Mouse (Mus musculus) layer of hippocampus, adult 2 months (tissue): ENCODE measurements around the gene Dbf4. TPM values are rescaled to one million over a fixed set of nuclear protein-coding genes. Genes with fewer than 3 reads are reported as not detected.

Experiments used
- DNase-seq, 2 experiments: peaks; one replicate each; pipeline ENCODE4 v3.0.0; 2022; ENCODE audit warnings: low spot score in 2 of 2
- H3K27ac ChIP-seq: fragments of 200-600 bp; 2 replicates; pipeline ENCODE4 v1.8.1; 2022
- H3K4me3 ChIP-seq: fragments of 200-600 bp; 2 replicates; pipeline ENCODE4 v1.8.1; 2022; ENCODE audit warnings: mild to moderate bottlenecking
- CTCF ChIP-seq: fragments of 200-600 bp; conservative IDR thresholded peaks from 2 replicates; pipeline ENCODE4 v1.8.1; 2022; ENCODE audit warnings: antibody characterized with exemption, mild to moderate bottlenecking, moderate library complexity
- total RNA-seq, 2 experiments: library from RNA; stranded (reverse); gene quantifications; 2 replicates each; pipeline ENCODE4 v1.2.3; 2021

Dbf4 gene
- total RNA-seq, 2 experiments from 2014 or later = 2.0 TPM

DNA sequence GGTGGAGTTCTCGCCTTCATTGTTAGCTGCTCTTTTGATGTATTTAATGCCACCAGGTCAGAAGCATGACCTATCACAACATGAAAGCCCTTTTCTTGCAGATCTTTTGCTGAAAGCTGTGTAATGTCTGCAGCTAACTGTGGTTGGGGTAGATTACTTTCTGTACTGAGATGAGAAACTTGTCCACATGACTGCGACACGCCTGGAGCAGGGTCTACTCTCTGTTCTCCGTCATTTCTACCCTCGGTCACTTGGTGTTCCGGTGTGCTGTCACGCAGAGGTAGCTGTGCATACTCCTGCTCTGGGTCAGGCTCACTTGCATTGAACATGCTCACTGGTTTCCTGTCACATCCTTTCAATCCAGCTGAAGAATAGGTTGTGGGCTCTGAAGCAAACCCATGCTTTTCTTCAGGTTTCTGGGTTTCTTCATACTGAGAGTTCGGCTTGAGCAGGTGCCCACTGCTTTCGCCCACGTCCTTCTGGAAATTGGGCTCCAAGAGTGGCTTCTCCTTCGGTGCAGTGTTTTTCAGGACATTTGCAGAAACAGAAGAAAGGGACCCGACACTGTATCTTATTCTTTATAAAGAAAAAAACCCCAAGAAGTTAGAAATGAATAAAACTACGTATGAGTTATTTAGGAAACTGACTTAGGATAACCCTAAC lies 24.8 kb downstream of the Dbf4 start:
- no peak for DNase-seq
- no peak overlapping the region for H3K4me3 ChIP-seq
- no peak overlapping the region for H3K27ac ChIP-seq
- no peak for TF ChIP-seq CTCF

GRCm38 (mm10) chr5:8393891-8394583 lies 28.5 kb downstream of the Dbf4 start:
- H3K27ac ChIP-seq = no peak overlapping the region
- no peak for TF ChIP-seq CTCF
- DNase-seq = no peak
- no peak overlapping the region for H3K4me3 ChIP-seq

GRCm38 (mm10) chr5:8374297-8374906 lies 48.1 kb downstream of the Dbf4 start:
- H3K27ac ChIP-seq = no peak overlapping the region
- no peak for TF ChIP-seq CTCF
- DNase-seq = no peak
- H3K4me3 ChIP-seq = no peak overlapping the region

DNA sequence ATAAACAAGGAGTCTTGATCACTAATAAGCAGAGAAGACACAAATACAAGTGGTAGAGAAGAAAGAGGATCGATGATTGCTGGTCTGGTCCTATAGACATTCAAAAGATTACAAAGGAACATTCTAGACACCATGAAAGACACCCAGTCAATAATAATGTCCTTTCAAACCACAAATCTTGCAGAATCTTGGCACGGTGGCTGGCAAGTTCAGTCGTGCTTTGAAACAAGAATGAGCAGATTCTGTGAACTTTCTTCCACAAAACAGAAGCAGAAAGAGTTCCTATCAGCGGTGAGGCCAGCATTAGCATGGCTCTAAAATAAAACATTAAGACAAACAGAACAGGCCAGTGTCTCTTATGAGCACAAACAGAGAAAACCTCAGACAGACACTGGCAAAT lies 49.1 kb downstream of the Dbf4 start:
- no peak for DNase-seq
- Histone ChIP-seq H3K4me3 (no peak overlapping the region), H3K27ac (no peak overlapping the region)
- no peak for TF ChIP-seq CTCF

DNA sequence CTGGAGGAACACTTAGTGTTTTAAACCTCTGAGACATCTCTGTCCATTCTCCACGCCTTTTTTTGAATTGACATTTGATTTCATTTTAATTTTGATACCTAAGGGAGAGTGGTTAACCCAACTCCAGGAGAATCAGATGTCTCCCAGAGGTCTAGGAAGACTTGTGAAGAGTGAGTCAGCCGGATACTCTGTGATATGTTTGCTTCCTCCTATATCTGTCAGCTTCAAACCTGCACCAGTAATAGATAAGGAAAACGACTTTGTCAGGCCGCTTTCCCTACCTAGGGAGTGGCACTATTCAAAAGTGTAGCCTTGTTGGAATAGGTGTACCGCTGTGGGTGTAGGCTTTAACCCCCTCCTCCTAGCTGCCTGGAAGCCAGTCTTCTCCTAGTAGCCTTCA lies 53.7 kb downstream of the Dbf4 start:
- TF ChIP-seq CTCF = no peak
- DNase-seq = no peak
- Histone ChIP-seq H3K4me3 (no peak overlapping the region), H3K27ac (no peak overlapping the region)

- Histone ChIP-seq H3K27ac (no peak overlapping the region), H3K4me3 (peak overlapping the region; percentile 82)
- TF ChIP-seq CTCF = no peak
- no peak for DNase-seq
Measured at GRCm38 (mm10) chr5:8368328-8368692, 54.2 kb downstream of the Dbf4 start.

- peak; percentile 97 for DNase-seq
- Histone ChIP-seq H3K4me3 (peak within 1 kb of the TSS; percentile 82), H3K27ac (peak within 1 kb of the TSS; percentile 96)
- TF ChIP-seq CTCF = peak; percentile 64
Measured at GRCm38 (mm10) chr5:8367614-8368327, 54.7 kb downstream of the Dbf4 start, which contains the start of gene Adam22. Adam22 (minus strand) TSS chr5:8368160.

GRCm38 (mm10) chr5:8366771-8367613 lies 55.5 kb downstream of the Dbf4 start:
- Histone ChIP-seq H3K4me3 (peak overlapping the region; percentile 82), H3K27ac (peak overlapping the region; percentile 96)
- DNase-seq = peak; percentile 43 to 47
- no peak for TF ChIP-seq CTCF

DNA sequence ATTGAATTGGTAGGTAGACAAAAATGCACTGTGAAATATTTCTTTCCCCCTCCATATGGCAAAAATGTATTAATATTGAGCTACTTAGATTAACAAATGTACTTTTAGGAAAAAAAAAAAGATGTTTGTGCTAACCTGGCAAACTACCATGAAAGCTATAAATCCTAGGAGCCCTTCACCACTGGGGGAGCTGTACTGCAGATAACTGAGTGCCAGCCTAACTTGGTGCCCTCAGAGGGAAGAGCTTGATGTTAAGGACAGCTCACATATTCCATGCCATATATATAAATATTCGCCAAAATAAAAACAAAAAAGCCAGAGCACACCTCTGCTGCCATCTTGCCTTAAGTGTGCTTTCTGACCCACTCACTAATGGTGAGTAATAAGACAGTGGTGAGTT lies 60.2 kb downstream of the Dbf4 start:
- Histone ChIP-seq H3K27ac (no peak overlapping the region), H3K4me3 (no peak overlapping the region)
- no peak for DNase-seq
- peak; percentile 82 for TF ChIP-seq CTCF

- no peak for DNase-seq
- no peak overlapping the region for H3K27ac ChIP-seq
- TF ChIP-seq CTCF = no peak
- no peak overlapping the region for H3K4me3 ChIP-seq
Measured at GRCm38 (mm10) chr5:8357677-8358076, 64.8 kb downstream of the Dbf4 start.

DNA sequence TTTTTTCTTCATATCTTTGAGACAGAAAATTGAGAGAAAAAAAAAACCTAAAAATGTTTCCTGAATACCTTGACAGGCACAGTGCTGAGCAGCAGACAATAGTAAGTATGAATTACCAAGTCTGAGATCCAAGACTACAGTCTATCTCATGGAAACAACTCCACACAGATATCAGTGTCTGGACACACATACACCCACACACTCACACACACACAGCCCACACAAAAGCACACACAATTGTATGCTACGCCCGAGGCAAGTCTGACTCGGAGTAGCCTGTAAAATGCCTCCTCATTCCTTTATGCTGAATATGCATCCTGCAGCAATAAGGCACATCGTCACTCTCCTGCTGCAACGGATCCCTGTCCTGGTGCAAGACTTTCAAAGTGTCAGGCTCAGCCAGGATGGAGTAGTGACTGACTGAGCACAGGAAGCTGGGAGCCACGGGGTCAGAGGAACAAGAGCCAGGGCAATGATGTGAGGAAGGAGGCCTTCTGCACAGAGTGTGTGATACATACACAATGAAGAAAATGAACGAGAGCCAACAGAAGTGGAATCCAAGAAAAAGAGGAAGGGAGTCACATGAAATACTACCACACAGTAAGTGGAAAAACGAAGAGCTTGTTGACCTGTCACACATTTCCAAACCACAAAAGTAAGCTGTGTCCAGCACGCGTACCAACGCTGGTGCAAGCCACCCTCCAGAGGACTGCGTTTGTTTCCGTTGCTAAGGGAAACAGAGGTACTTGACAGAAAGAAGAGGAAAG lies 65.4 kb downstream of the Dbf4 start:
- Histone ChIP-seq H3K4me3 (no peak overlapping the region), H3K27ac (no peak overlapping the region)
- no peak for TF ChIP-seq CTCF
- no peak for DNase-seq

- DNase-seq = no peak
- no peak for TF ChIP-seq CTCF
- Histone ChIP-seq H3K27ac (no peak overlapping the region), H3K4me3 (no peak overlapping the region)
Measured at GRCm38 (mm10) chr5:8356326-8356725, 66.2 kb downstream of the Dbf4 start.
